Mouse (Mus musculus): ENCODE measurements around the gene Vopp1. TPM values are rescaled to one million over a fixed set of nuclear protein-coding genes. Genes with fewer than 3 reads are reported as not detected.

Gene Vopp1
- polyA plus RNA-seq, 2 experiments: 26.8 to 31.2 TPM

DNA sequence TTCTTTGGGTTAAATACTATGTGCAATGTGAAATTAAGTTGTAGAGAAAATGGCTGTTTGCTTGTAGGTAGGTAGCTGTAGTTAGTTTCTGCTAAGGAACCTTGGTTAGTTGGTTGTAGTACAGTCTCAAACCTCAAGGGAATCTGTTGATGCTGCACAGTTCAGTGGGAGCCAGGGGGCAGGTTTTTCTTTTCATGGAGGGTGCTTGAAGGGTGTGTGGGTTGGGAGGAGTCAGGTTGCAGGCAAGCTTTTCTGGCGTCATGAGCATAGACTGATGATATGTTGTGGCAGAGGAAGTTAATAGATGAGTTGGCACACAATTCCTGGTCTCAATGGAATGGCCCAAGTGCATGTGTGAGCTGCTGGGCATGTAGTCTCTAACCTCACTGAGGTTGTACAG, 113.2 kb downstream of the Vopp1 start:
- Histone ChIP-seq H3K4me1 (replicated peaks; ENCODE audit: control insufficient read depth in 2 of 2, insufficient read depth in 2 of 2, low read length in 1 of 2) (peaks cover 4 to 6% of the 10 kb centered on the region in 2 experiments; a peak in 3 of 4 replicates), H3K4me3 (ENCODE audit: insufficient read depth in 1 of 2, low read depth in 2 of 2, low read length in 2 of 2) (no peak overlapping the region), H3K9ac (replicated peaks) (no peak overlapping the region; the same call in 1 of the 2 replicates), H3K27me3 (ENCODE audit: control insufficient read depth, insufficient read depth, low read length) (no peaks in the 10 kb centered on the region), H3K36me3 (replicated peaks; ENCODE audit: control insufficient read depth, insufficient read depth, low read depth) (no peaks in the 10 kb centered on the region), H3K4me2 (ENCODE audit: low read depth) (no peak overlapping the region), H3K27ac (no peak overlapping the region), H3K9me3 (ENCODE audit: control insufficient read depth, low read length) (no peaks in the 10 kb centered on the region)
- 14% methylated on average over 1 of the region's 1 CpGs for WGBS (ENCODE audit: insufficient replicate concordance)
- peak; percentile 22; the same call in 1 of the 2 replicates for TF ChIP-seq CTCF (IDR thresholded peaks at IDR 0.05; ENCODE audit: low read depth)
- TF ChIP-seq EP300 (IDR thresholded peaks at IDR 0.05; ENCODE audit: low read depth): no peak
- ATAC-seq (ENCODE audit: insufficient read depth) (peak; percentile 48; the same call in 1 of the 2 replicates), DNase-seq (ENCODE audit: low read depth in 3 of 3, low spot score in 3 of 3) (no peak)

GRCm38 (mm10) chr6:57706721-57707120, 118.2 kb downstream of the Vopp1 start:
- no peaks in the 10 kb centered on the region for H3K9me3 ChIP-seq (ENCODE audit: control insufficient read depth, low read length)
- H3K4me3 ChIP-seq (ENCODE audit: insufficient read depth in 1 of 2, low read depth in 2 of 2, low read length in 2 of 2): no peak overlapping the region
- no peak overlapping the region for H3K27ac ChIP-seq
- ATAC-seq (ENCODE audit: insufficient read depth) (no peak), DNase-seq (ENCODE audit: low read depth in 3 of 3, low spot score in 3 of 3) (no peak)
- no peak for TF ChIP-seq CTCF (IDR thresholded peaks at IDR 0.05; ENCODE audit: low read depth)
- TF ChIP-seq EP300 (IDR thresholded peaks at IDR 0.05; ENCODE audit: low read depth): no peak
- peaks cover 10 to 13% of the 10 kb centered on the region in 2 experiments; a peak in 3 of 4 replicates for H3K4me1 ChIP-seq (replicated peaks; ENCODE audit: control insufficient read depth in 2 of 2, insufficient read depth in 2 of 2, low read length in 1 of 2)
- WGBS (ENCODE audit: insufficient replicate concordance): 90% methylated on average over 1 of the region's 1 CpGs
- no peaks in the 10 kb centered on the region for H3K27me3 ChIP-seq (ENCODE audit: control insufficient read depth, insufficient read depth, low read length)
- H3K4me2 ChIP-seq (ENCODE audit: low read depth): no peak overlapping the region
- no peak overlapping the region for H3K9ac ChIP-seq (replicated peaks)
- no peaks in the 10 kb centered on the region for H3K36me3 ChIP-seq (replicated peaks; ENCODE audit: control insufficient read depth, insufficient read depth, low read depth)

GRCm38 (mm10) chr6:57703703-57704102, 121.3 kb downstream of the Vopp1 start:
- 30% methylated on average over 2 of the region's 2 CpGs for WGBS (ENCODE audit: insufficient replicate concordance)
- H3K4me3 ChIP-seq (ENCODE audit: insufficient read depth in 1 of 2, low read depth in 2 of 2, low read length in 2 of 2): peak overlapping the region; percentile 64 to 80
- H3K9ac ChIP-seq (replicated peaks): peak overlapping the region; percentile 72
- no peaks in the 10 kb centered on the region for H3K27me3 ChIP-seq (ENCODE audit: control insufficient read depth, insufficient read depth, low read length)
- H3K27ac ChIP-seq: peak overlapping the region; percentile 75
- H3K9me3 ChIP-seq (ENCODE audit: control insufficient read depth, low read length): no peaks in the 10 kb centered on the region
- TF ChIP-seq CTCF (IDR thresholded peaks at IDR 0.05; ENCODE audit: low read depth): no peak
- TF ChIP-seq EP300 (IDR thresholded peaks at IDR 0.05; ENCODE audit: low read depth): no peak
- peaks cover 10 to 12% of the 10 kb centered on the region in 2 experiments; a peak in 3 of 4 replicates for H3K4me1 ChIP-seq (replicated peaks; ENCODE audit: control insufficient read depth in 2 of 2, insufficient read depth in 2 of 2, low read length in 1 of 2)
- ATAC-seq (ENCODE audit: insufficient read depth) (peak; percentile 7; the same call in 1 of the 2 replicates), DNase-seq (ENCODE audit: low read depth in 3 of 3, low spot score in 3 of 3) (no peak)
- no peaks in the 10 kb centered on the region for H3K36me3 ChIP-seq (replicated peaks; ENCODE audit: control insufficient read depth, insufficient read depth, low read depth)
- peak overlapping the region; percentile 92 for H3K4me2 ChIP-seq (ENCODE audit: low read depth)

DNA sequence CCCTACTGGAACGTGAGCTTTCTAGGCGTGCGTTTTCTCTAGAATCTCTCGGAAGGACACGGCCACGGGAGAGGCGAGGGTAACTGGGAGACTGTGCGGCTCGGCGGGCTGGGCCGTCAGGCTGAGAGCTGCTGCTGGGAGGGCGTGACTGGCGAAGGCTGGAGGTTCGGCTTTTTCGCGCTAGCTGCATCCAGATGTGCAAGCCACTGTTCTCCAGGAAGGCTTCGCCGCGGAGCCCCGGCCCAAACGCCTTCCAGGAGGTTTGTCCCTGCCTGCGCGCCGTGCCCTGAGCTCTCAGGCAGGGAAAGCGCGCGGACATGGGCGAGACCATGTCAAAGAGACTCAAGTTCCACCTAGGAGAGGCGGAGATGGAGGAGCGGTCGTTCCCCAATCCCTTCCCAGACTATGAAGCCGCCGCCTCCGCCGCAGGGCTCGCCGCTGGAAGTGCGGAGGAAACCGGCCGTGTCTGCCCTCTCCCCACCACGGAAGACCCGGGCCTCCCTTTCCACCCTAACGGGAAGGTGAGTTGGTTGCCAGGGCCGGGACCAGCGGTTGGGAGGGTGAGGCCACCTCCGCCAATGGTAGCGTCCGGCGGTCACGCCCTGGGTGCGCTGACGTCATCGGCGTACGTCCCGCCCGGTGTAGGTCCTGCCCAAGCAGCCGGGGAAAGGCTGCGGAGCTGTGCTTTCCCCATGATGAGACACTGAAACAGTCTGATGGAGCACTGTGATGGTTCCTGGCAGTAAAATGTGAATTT, 122.0 kb downstream of the Vopp1 start:
- Histone ChIP-seq H3K27ac (peak overlapping the region; percentile 78), H3K27me3 (ENCODE audit: control insufficient read depth, insufficient read depth, low read length) (no peaks in the 10 kb centered on the region), H3K9me3 (ENCODE audit: control insufficient read depth, low read length) (no peaks in the 10 kb centered on the region), H3K4me3 (ENCODE audit: insufficient read depth in 1 of 2, low read depth in 2 of 2, low read length in 2 of 2) (peak overlapping the region; percentile 64 to 80), H3K4me1 (replicated peaks; ENCODE audit: control insufficient read depth in 2 of 2, insufficient read depth in 2 of 2, low read length in 1 of 2) (peaks cover 10 to 12% of the 10 kb centered on the region in 2 experiments; a peak in 3 of 4 replicates), H3K36me3 (replicated peaks; ENCODE audit: control insufficient read depth, insufficient read depth, low read depth) (no peaks in the 10 kb centered on the region), H3K4me2 (ENCODE audit: low read depth) (peak overlapping the region; percentile 92), H3K9ac (replicated peaks) (peak overlapping the region; percentile 72)
- TF ChIP-seq CTCF (IDR thresholded peaks at IDR 0.05; ENCODE audit: low read depth) (no peak), EP300 (IDR thresholded peaks at IDR 0.05; ENCODE audit: low read depth) (peak; percentile 54)
- DNase-seq (ENCODE audit: low read depth in 3 of 3, low spot score in 3 of 3) (peak; percentile 88 to 94 (median 90)), ATAC-seq (ENCODE audit: insufficient read depth) (peak; percentile 99)
- under 1% methylated on average over 59 of the region's 59 CpGs for WGBS (ENCODE audit: insufficient replicate concordance)

DNA sequence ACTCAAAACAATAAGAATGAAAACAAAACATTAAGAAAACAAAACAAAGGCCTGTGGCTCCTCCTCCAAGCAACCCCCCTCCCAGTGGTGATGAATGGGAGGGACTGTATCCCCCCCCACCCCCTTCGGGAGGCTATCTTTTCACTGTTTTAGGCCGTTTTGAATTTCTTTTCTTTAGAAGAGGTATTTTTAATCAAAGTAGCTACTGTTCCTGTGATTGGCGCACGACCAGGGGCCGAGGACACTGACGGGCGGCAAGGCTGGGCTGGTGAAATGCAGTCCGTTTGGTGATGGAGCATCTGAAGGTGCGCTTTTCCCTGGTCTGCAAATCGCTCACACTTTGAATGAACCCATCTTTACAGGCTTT, 122.6 kb downstream of the Vopp1 start, which contains the start of gene Lancl2:
Lancl2 (plus strand) TSS at position 165 of the 367 bp plus-strand sequence.
- no peak for DNase-seq (ENCODE audit: low read depth in 3 of 3, low spot score in 3 of 3)
- no peaks in the 10 kb centered on the region for H3K27me3 ChIP-seq (ENCODE audit: control insufficient read depth, insufficient read depth, low read length)
- WGBS (ENCODE audit: insufficient replicate concordance): 0% methylated on average over 10 of the region's 10 CpGs
- H3K4me1 ChIP-seq (replicated peaks; ENCODE audit: control insufficient read depth in 2 of 2, insufficient read depth in 2 of 2, low read length in 1 of 2): peaks cover 10 to 12% of the 10 kb centered on the region in 2 experiments; a peak in 3 of 4 replicates
- ATAC-seq (ENCODE audit: insufficient read depth): peak; percentile 24
- H3K27ac ChIP-seq: peak within 1 kb of the TSS; percentile 78
- no peaks in the 10 kb centered on the region for H3K9me3 ChIP-seq (ENCODE audit: control insufficient read depth, low read length)
- peak within 1 kb of the TSS; percentile 72 for H3K9ac ChIP-seq (replicated peaks)
- peak within 1 kb of the TSS; percentile 64 to 80 for H3K4me3 ChIP-seq (ENCODE audit: insufficient read depth in 1 of 2, low read depth in 2 of 2, low read length in 2 of 2)
- TF ChIP-seq EP300 (IDR thresholded peaks at IDR 0.05; ENCODE audit: low read depth) (no peak), CTCF (IDR thresholded peaks at IDR 0.05; ENCODE audit: low read depth) (no peak)
- peak within 1 kb of the TSS; percentile 92 for H3K4me2 ChIP-seq (ENCODE audit: low read depth)
- no peaks in the 10 kb centered on the region for H3K36me3 ChIP-seq (replicated peaks; ENCODE audit: control insufficient read depth, insufficient read depth, low read depth)
